Mouse (Mus musculus): ENCODE data around the gene Gm21454.
"Not testable (repeated sequence)": the region's sequence is repeated elsewhere in the genome, so short reads cannot be mapped to it uniquely, and the experiment has no call there.

The Gm21454 gene

DNA sequence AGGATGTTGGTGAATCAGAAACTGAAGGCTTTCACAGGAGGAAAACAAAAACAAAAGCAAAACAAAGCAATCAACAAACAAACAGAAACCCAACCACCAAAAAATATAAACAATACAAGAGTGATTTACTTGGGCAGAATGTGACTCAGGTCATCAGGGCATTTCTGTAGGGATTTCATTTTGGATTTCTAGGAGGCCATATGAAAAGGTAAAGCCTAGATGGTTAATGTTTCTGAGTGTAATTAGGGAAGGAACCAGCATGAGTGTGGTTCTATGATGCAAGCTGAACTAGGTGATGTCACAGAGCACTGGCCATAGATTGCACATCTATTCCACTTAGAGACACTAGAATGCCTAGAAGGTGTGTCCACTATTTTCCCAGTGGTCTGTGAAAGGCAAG, at the start of gene Gm21454, which contains the start of gene Gm21440:
Gene Gm21454, plus strand, starts transcription at position 352 of the 400 bp plus-strand sequence.
Gene Gm21440, plus strand, starts transcription at position 301 of the 400 bp plus-strand sequence.
- DNase-seq (ENCODE audit: low spot score): not testable (repeated sequence)

DNA sequence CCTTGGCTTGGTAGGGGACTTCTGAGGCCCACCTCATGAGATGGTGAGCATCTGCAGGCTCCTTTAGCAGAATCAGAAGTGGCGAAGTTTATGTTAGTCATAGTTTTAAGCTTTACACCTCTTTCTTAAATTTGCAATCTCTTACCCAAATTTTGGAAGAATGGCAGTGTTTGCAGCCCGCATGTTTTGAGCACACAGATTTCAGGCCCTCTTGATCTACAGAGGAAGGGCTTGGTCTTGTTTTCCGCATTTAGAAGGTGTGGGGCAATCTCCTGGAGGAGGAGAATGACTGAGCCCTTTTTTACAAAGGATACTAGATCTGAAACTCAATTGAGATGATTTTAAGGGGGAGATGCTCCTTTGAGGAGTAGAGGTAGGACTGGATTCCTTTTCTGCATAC, 28.4 kb upstream of the Gm21454 start, which contains the start of gene Gm21828:
Gene Gm21828, minus strand, starts transcription at position 101 of the 400 bp plus-strand sequence.
- not testable (repeated sequence) for DNase-seq (ENCODE audit: low spot score)

DNA sequence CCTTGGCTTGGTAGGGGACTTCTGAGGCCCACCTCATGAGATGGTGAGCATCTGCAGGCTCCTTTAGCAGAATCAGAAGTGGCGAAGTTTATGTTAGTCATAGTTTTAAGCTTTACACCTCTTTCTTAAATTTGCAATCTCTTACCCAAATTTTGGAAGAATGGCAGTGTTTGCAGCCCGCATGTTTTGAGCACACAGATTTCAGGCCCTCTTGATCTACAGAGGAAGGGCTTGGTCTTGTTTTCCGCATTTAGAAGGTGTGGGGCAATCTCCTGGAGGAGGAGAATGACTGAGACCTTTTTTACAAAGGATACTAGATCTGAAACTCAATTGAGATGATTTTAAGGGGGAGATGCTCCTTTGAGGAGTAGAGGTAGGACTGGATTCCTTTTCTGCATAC, 96.7 kb downstream of the Gm21454 start, which contains the start of gene Gm21725:
Gene Gm21725, minus strand, starts transcription at position 101 of the 400 bp plus-strand sequence.
- DNase-seq (ENCODE audit: low spot score): not testable (repeated sequence)

Measured in urinary bladder, postnatal 25 days (tissue).